Mouse (Mus musculus) hindlimb bud, embryonic 11.5 days (tissue): Measurements from ENCODE around the gene Ift27.
A peak's percentile ranks its signal among the peaks of the same experiment; 100 is the strongest.

ENCODE experiments used
- DNase-seq: peaks from one replicate; pipeline ENCODE4 v3.0.0-alpha.2; 2012; ENCODE audit warnings: low read depth, low spot score; ENCODE audit errors: extremely low spot score

The Ift27 gene

GRCm38 (mm10) chr15:78173972-78174886, at the start of gene Ift27:
Gene Ift27, minus strand, starts transcription at chr15:78174107.
- DNase-seq, result peak; percentile 100

GRCm38 (mm10) chr15:78215269-78215668, 41.4 kb upstream of the Ift27 start:
- no peak for DNase-seq

- DNase-seq, result no peak
Observed at GRCm38 (mm10) chr15:78211367-78211766, 37.5 kb upstream of the Ift27 start.

GRCm38 (mm10) chr15:78210203-78210602, 36.3 kb upstream of the Ift27 start:
- no peak for DNase-seq

- no peak for DNase-seq
Observed at GRCm38 (mm10) chr15:78206312-78206711, 32.4 kb upstream of the Ift27 start, which contains the start of gene Pvalb. Gene Pvalb, minus strand, starts transcription at chr15:78206400.

- DNase-seq, result no peak
Observed at GRCm38 (mm10) chr15:78205192-78205591, 31.3 kb upstream of the Ift27 start.

GRCm38 (mm10) chr15:78204053-78204847, 30.3 kb upstream of the Ift27 start:
- DNase-seq, result no peak

GRCm38 (mm10) chr15:78195096-78195880, 21.4 kb upstream of the Ift27 start:
- no peak for DNase-seq

GRCm38 (mm10) chr15:78194320-78194719, 20.4 kb upstream of the Ift27 start:
- DNase-seq, result no peak

GRCm38 (mm10) chr15:78189636-78190035, 15.7 kb upstream of the Ift27 start:
- no peak for DNase-seq

- DNase-seq, result no peak
Observed at GRCm38 (mm10) chr15:78188546-78188945, 14.6 kb upstream of the Ift27 start.

GRCm38 (mm10) chr15:78186906-78187305, 13.0 kb upstream of the Ift27 start:
- DNase-seq, result no peak

- DNase-seq, result no peak
Observed at GRCm38 (mm10) chr15:78185609-78186008, 11.7 kb upstream of the Ift27 start.

GRCm38 (mm10) chr15:78184855-78185254, 10.9 kb upstream of the Ift27 start:
- DNase-seq, result no peak

- no peak for DNase-seq
Observed at GRCm38 (mm10) chr15:78181701-78182405, 7.9 kb upstream of the Ift27 start.

GRCm38 (mm10) chr15:78179775-78180174, 5.9 kb upstream of the Ift27 start:
- no peak for DNase-seq

- no peak for DNase-seq
Observed at GRCm38 (mm10) chr15:78178397-78178796, 4.5 kb upstream of the Ift27 start.

GRCm38 (mm10) chr15:78177257-78177656, 3.4 kb upstream of the Ift27 start:
- DNase-seq, result no peak

GRCm38 (mm10) chr15:78174887-78175245, 959 bp upstream of the Ift27 start:
- no peak for DNase-seq
